Mouse (Mus musculus): Measurements from ENCODE around the gene Nfasc. TPM values are rescaled to one million over a fixed set of nuclear protein-coding genes. Genes with fewer than 3 reads are reported as not detected.

The Nfasc gene
- total and polyA plus RNA-seq, 3 experiments = 0.04 TPM; not detected in 2

GRCm38 (mm10) chr1:132659604-132660003, 82.0 kb downstream of the Nfasc start:
- H3K4me3 ChIP-seq (replicated peaks in 1 of 3; ENCODE audit: low read depth in 2 of 3, low read length in 2 of 3, poor library complexity in 1 of 3) = no peak overlapping the region
- peaks cover 87% of the 10 kb centered on the region for H3K27me3 ChIP-seq (replicated peaks)
- H3K4me2 ChIP-seq (ENCODE audit: insufficient read depth, low read depth, poor library complexity, severe bottlenecking) = no peak overlapping the region
- H3K9me3 ChIP-seq (replicated peaks; ENCODE audit: low read length) = no peaks in the 10 kb centered on the region
- no peak for DNase-seq (ENCODE audit: extremely low read depth)
- H3K4me1 ChIP-seq (ENCODE audit: control insufficient read depth in 1 of 2, insufficient read depth in 2 of 2) = no peaks in the 10 kb centered on the region
- TF ChIP-seq MAX (IDR thresholded peaks at IDR 0.05; ENCODE audit: low read length) (no peak), JUND (conservative IDR thresholded peaks at IDR 0.05; ENCODE audit: low read depth, low read length) (no peak), ZNF384 (IDR thresholded peaks at IDR 0.05; ENCODE audit: low read depth, low read length) (no peak), RAD21 (IDR thresholded peaks at IDR 0.05; ENCODE audit: low read depth, low read length) (no peak), JUN (IDR thresholded peaks at IDR 0.05; ENCODE audit: insufficient read depth, low read depth, low read length) (no peak), POLR2A (IDR thresholded peaks at IDR 0.05; ENCODE audit: low read depth, low read length) (no peak), CHD1 (IDR thresholded peaks at IDR 0.05; ENCODE audit: low read depth, low read length) (no peak), PAX5 (IDR thresholded peaks at IDR 0.05; ENCODE audit: low read length) (no peak), ZKSCAN1 (IDR thresholded peaks at IDR 0.05; ENCODE audit: borderline replicate concordance, low read depth, low read length) (no peak), MEF2A (IDR thresholded peaks at IDR 0.05; ENCODE audit: borderline replicate concordance, low read depth, low read length) (no peak), MXI1 (IDR thresholded peaks at IDR 0.05; ENCODE audit: low read depth, low read length) (no peak), USF2 (conservative IDR thresholded peaks at IDR 0.05; ENCODE audit: low read depth, low read length) (no peak), ZC3H11A (IDR thresholded peaks at IDR 0.05; ENCODE audit: low read depth, low read length) (no peak), GABPA (IDR thresholded peaks at IDR 0.05; ENCODE audit: insufficient replicate concordance, low read depth, low read length) (no peak), EP300 (IDR thresholded peaks at IDR 0.05; ENCODE audit: low read length) (no peak)
- H3K79me2 ChIP-seq (replicated peaks; ENCODE audit: control insufficient read depth, extremely low read depth, insufficient read depth, poor library complexity, severe bottlenecking) = no peaks in the 10 kb centered on the region
- dilution Hi-C loops (cut with MboI; ENCODE audit: extremely low pct_ligation_motif_present, extremely low pct_unique_long_range_greater_than_20kb, low sequenced_read_pairs) = no loop called here
- no peak overlapping the region for H3K9ac ChIP-seq (ENCODE audit: insufficient read depth, low read depth)
- in situ Hi-C loops (cut with MboI; ENCODE audit: low pct_ligation_motif_present, low pct_unique_long_range_greater_than_20kb, low sequenced_read_pairs) = no loop called here
- no peaks in the 10 kb centered on the region for H3K36me3 ChIP-seq (replicated peaks in 1 of 2; ENCODE audit: control insufficient read depth in 1 of 2, insufficient read depth in 1 of 2, low read length in 1 of 2)
- H3K27ac ChIP-seq (ENCODE audit: insufficient read depth, low read depth) = no peak overlapping the region

GRCm38 (mm10) chr1:132655611-132656010, 86.0 kb downstream of the Nfasc start:
- Histone ChIP-seq H3K9me3 (replicated peaks; ENCODE audit: low read length) (no peaks in the 10 kb centered on the region), H3K27ac (ENCODE audit: insufficient read depth, low read depth) (no peak overlapping the region), H3K27me3 (replicated peaks) (peaks cover 95% of the 10 kb centered on the region), H3K4me1 (ENCODE audit: control insufficient read depth in 1 of 2, insufficient read depth in 2 of 2) (no peaks in the 10 kb centered on the region), H3K9ac (ENCODE audit: insufficient read depth, low read depth) (no peak overlapping the region), H3K4me3 (replicated peaks in 1 of 3; ENCODE audit: low read depth in 2 of 3, low read length in 2 of 3, poor library complexity in 1 of 3) (no peak overlapping the region), H3K36me3 (replicated peaks in 1 of 2; ENCODE audit: control insufficient read depth in 1 of 2, insufficient read depth in 1 of 2, low read length in 1 of 2) (no peaks in the 10 kb centered on the region), H3K4me2 (ENCODE audit: insufficient read depth, low read depth, poor library complexity, severe bottlenecking) (no peak overlapping the region), H3K79me2 (replicated peaks; ENCODE audit: control insufficient read depth, extremely low read depth, insufficient read depth, poor library complexity, severe bottlenecking) (no peaks in the 10 kb centered on the region)
- TF ChIP-seq CHD2 (IDR thresholded peaks at IDR 0.05; ENCODE audit: low read length) (no peak), MEF2A (IDR thresholded peaks at IDR 0.05; ENCODE audit: borderline replicate concordance, low read depth, low read length) (no peak), BHLHE40 (IDR thresholded peaks at IDR 0.05; ENCODE audit: low read depth, low read length) (no peak), ELF1 (IDR thresholded peaks at IDR 0.05; ENCODE audit: low read depth, low read length) (no peak), TBP (conservative IDR thresholded peaks at IDR 0.05; ENCODE audit: low read depth, low read length) (no peak), USF1 (IDR thresholded peaks at IDR 0.05; ENCODE audit: low read depth, low read length) (no peak), ZMIZ1 (IDR thresholded peaks at IDR 0.05; ENCODE audit: low read depth, low read length) (no peak), CHD1 (IDR thresholded peaks at IDR 0.05; ENCODE audit: low read depth, low read length) (no peak), MAFK (IDR thresholded peaks at IDR 0.05; ENCODE audit: insufficient replicate concordance, low read length) (no peak), SIN3A (IDR thresholded peaks at IDR 0.05; ENCODE audit: low read length) (no peak), MAZ (IDR thresholded peaks at IDR 0.05; ENCODE audit: low read depth, low read length) (no peak), USF2 (conservative IDR thresholded peaks at IDR 0.05; ENCODE audit: low read depth, low read length) (no peak), ETS1 (conservative IDR thresholded peaks at IDR 0.05; ENCODE audit: low read depth, low read length) (no peak), RCOR1 (conservative IDR thresholded peaks at IDR 0.05; ENCODE audit: low read depth, low read length) (no peak), MAX (IDR thresholded peaks at IDR 0.05; ENCODE audit: low read length) (no peak), RAD21 (IDR thresholded peaks at IDR 0.05; ENCODE audit: low read depth, low read length) (no peak)
- no peak for DNase-seq (ENCODE audit: extremely low read depth)
- in situ Hi-C loops (cut with MboI; ENCODE audit: low pct_ligation_motif_present, low pct_unique_long_range_greater_than_20kb, low sequenced_read_pairs) = no loop called here
- dilution Hi-C loops (cut with MboI; ENCODE audit: extremely low pct_ligation_motif_present, extremely low pct_unique_long_range_greater_than_20kb, low sequenced_read_pairs) = no loop called here
